In the genomic region with DNA sequence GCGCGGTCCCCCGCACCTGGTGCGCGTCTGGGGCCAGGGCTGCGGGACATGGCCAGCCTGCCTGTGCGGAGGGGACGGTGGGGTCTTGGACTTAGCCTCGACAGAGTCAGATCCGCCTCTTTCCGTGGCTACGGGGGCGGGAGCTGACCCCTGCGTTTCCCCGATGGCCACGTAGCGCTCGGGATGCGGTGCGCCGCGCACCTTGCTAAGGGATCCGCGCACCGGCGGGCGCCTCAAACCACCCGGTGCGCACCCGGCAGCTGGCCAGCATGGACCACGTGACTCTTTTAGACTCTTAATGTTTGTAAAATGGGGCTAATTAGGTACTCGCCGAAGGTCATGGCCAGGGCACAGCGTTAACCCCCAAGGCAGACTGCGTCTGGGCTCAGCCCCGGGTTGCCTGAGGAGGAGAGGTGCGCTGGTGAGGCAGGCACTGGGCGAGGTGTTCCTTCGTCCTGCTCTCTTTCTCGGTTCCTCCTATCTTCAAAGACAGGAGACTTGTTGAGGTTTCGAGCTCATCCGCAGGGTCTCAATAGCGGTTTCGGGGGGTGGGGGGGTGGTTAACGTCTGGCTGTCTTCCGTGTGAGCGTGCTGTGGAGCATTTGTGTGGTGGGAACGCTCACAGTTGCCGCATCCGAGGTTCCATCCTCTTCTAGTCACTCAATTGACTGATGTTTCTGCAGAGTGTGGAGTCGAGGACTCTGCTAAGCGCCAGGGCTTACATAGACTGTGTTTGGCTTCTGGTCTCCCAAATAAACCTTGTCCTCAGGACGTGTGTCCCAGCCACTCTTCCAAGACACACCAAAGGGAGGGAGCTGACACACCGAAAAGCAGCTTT, we compare ENCODE assay signal across 8 mouse cellular contexts. TPM values are rescaled to one million over a fixed set of nuclear protein-coding genes. Genes with fewer than 3 reads are reported as not detected.
A peak's percentile ranks its signal among the peaks of the same experiment; 100 is the strongest.
DNase-seq lines count a peak whose midpoint lies in the region; ATAC-seq and TF ChIP-seq lines count a peak whose summit lies in the region.

No protein-coding gene starts in this region.

- peak overlapping the region; percentile 22; the same call in 1 of the 2 replicates for H3K9ac ChIP-seq in intestine, postnatal 0 days (ENCODE audit: low read depth, low read length)
- peak overlapping the region; percentile 42; the same call in 1 of the 2 replicates for H3K9ac ChIP-seq in midbrain, embryonic 11.5 days (ENCODE audit: low read length)

- peak overlapping the region; percentile 46 for H3K4me3 ChIP-seq in intestine, postnatal 0 days (ENCODE audit: low read depth, low read length)
- peak overlapping the region; percentile 50 for H3K4me3 ChIP-seq in midbrain, embryonic 11.5 days (ENCODE audit: low read depth, low read length)
- peak overlapping the region; percentile 64 for H3K4me3 ChIP-seq in testis, adult 2 months (ENCODE audit: control insufficient read depth, low read depth, low read length)

- no peaks in the 10 kb centered on the region for H3K4me1 ChIP-seq in intestine, postnatal 0 days (replicated peaks; ENCODE audit: control insufficient read depth, insufficient read depth, low read length)
- peaks cover 7% of the 10 kb centered on the region for H3K4me1 ChIP-seq in midbrain, embryonic 11.5 days (ENCODE audit: control insufficient read depth, insufficient read depth, low read length)
- H3K4me1 ChIP-seq in testis, adult 2 months (ENCODE audit: control insufficient read depth, insufficient read depth, low read length): peaks cover 18% of the 10 kb centered on the region

- TF ChIP-seq CTCF in intestine, postnatal 0 days (IDR thresholded peaks at IDR 0.05; ENCODE audit: low read depth): no peak
- TF ChIP-seq CTCF in testis, adult 2 months (IDR thresholded peaks at IDR 0.05; ENCODE audit: control insufficient read depth, insufficient read depth, insufficient replicate concordance, low read depth, low read length): no peak

- 2% methylated on average over 54 of the region's 54 CpGs for WGBS in intestine, postnatal 0 days
- WGBS in midbrain, embryonic 11.5 days: 5% methylated on average over 54 of the region's 54 CpGs

- H3K4me2 ChIP-seq in intestine, postnatal 0 days (replicated peaks; ENCODE audit: low read depth): peak overlapping the region; percentile 89
- peak overlapping the region; percentile 89 for H3K4me2 ChIP-seq in midbrain, embryonic 11.5 days

- peaks cover 40% of the 10 kb centered on the region for H3K27me3 ChIP-seq in intestine, postnatal 0 days (replicated peaks; ENCODE audit: control insufficient read depth, insufficient read depth, low read length)
- peaks cover 37% of the 10 kb centered on the region for H3K27me3 ChIP-seq in midbrain, embryonic 11.5 days (ENCODE audit: control insufficient read depth, insufficient read depth, low read length)
- H3K27me3 ChIP-seq in testis, adult 2 months (ENCODE audit: control insufficient read depth, insufficient read depth, low read length): no peaks in the 10 kb centered on the region

- no peak for TF ChIP-seq POLR2A in testis, adult 2 months (IDR thresholded peaks at IDR 0.05; ENCODE audit: control insufficient read depth, low read depth, low read length)

- no peaks in the 10 kb centered on the region for H3K9me3 ChIP-seq in intestine, postnatal 0 days (ENCODE audit: control insufficient read depth)
- no peaks in the 10 kb centered on the region; the same call in 1 of the 2 replicates for H3K9me3 ChIP-seq in midbrain, embryonic 11.5 days (ENCODE audit: control insufficient read depth, low read length)

- no peak for ATAC-seq in intestine, postnatal 0 days
- peak; percentile 53; the same call in 1 of the 2 replicates for ATAC-seq in midbrain, embryonic 11.5 days (ENCODE audit: low FRiP score)

- DNase-seq in layer of hippocampus, adult 11-12 months (ENCODE audit: low spot score): peak; percentile 45
- no peak for DNase-seq in layer of hippocampus, adult 9-11 months
- DNase-seq in cerebellum, adult 8-10 months: peak; percentile 49
- DNase-seq in frontal cortex, postnatal 25 days (ENCODE audit: low spot score in 2 of 2): peak; percentile 21 to 26
- DNase-seq in midbrain, embryonic 11.5 days (ENCODE audit: low spot score, missing footprints): peak; percentile 92
- no peak for DNase-seq in spleen, adult 18-20 months

- H3K36me3 ChIP-seq in intestine, postnatal 0 days (ENCODE audit: control insufficient read depth, insufficient read depth): no peaks in the 10 kb centered on the region
- H3K36me3 ChIP-seq in midbrain, embryonic 11.5 days (ENCODE audit: control insufficient read depth, insufficient read depth, low read length): no peaks in the 10 kb centered on the region
- no peaks in the 10 kb centered on the region for H3K36me3 ChIP-seq in testis, adult 2 months (ENCODE audit: control insufficient read depth, insufficient read depth, low read length)

- no peak overlapping the region for H3K27ac ChIP-seq in intestine, postnatal 0 days (ENCODE audit: low read depth, low read length)
- H3K27ac ChIP-seq in midbrain, embryonic 11.5 days (ENCODE audit: low read depth, low read length): no peak overlapping the region
- H3K27ac ChIP-seq in testis, adult 2 months (ENCODE audit: control insufficient read depth, insufficient read depth, low read depth, low read length): no peak overlapping the region

RNA-seq across cellular contexts. Expression of gene Myrip, which starts 3.2 kb away (rescaled TPM):
- 0.47 and 0.55 TPM in 2 replicates for polyA plus RNA-seq in intestine, postnatal 0 days (2015; fragmentation: Nextera tagmentation; extraction: Ambion mirVana)
- polyA plus RNA-seq in midbrain, embryonic 11.5 days (2014; fragmentation: Nextera tagmentation; extraction: Ambion mirVana): 0.94 and 1.6 TPM in 2 replicates
- 0.40 and 0.41 TPM in 2 replicates for polyA plus RNA-seq in testis, adult 2 months (2012; rRNA removed)

Comparison
In these comparisons a context has a peak if more than half of its experiments do, and no peak if none do; other contexts are left out.
1. DNase-seq: peak in layer of hippocampus, adult 11-12 months (single experiment), cerebellum, adult 8-10 months (single experiment), frontal cortex, postnatal 25 days (2 of 2) and midbrain, embryonic 11.5 days (single experiment); none in layer of hippocampus, adult 9-11 months (single experiment) and spleen, adult 18-20 months (0 of 2).
2. Peak in every context shown above with its lines, with median percentiles within 50 percentile points of each other: H3K4me3 ChIP-seq.